Mouse (Mus musculus) hindbrain, embryonic 13.5 days (tissue): ENCODE data around the gene Fam122c. TPM values are rescaled to one million over a fixed set of nuclear protein-coding genes. Genes with fewer than 3 reads are reported as not detected.
"Not testable (repeated sequence)": the region's sequence is repeated elsewhere in the genome, so short reads cannot be mapped to it uniquely, and the experiment has no call there.

ENCODE experiments used
- ATAC-seq: fragments of 200-750 bp; cut with Nextera tagmentation; 2 replicates; pipeline ENCODE4 v1.8.0; 2017; ENCODE audit warnings: moderate TSS enrichment; ENCODE audit not compliant: low FRiP score
- H3K27ac ChIP-seq: fragments of 300-500 bp; sonication (generic); 2 replicates; pipeline ENCODE4 v1.5.1; 2015; ENCODE audit warnings: inconsistent platforms, mild to moderate bottlenecking, moderate library complexity
- H3K27me3 ChIP-seq: fragments of 300-500 bp; sonication (generic); 2 replicates; pipeline ENCODE4 v1.6.1; 2015; ENCODE audit warnings: mild to moderate bottlenecking, inconsistent platforms
- H3K36me3 ChIP-seq: fragments of 300-500 bp; sonication (generic); 2 replicates; pipeline ENCODE4 v1.6.1; 2015; ENCODE audit warnings: mild to moderate bottlenecking, inconsistent platforms
- H3K4me1 ChIP-seq: fragments of 300-500 bp; sonication (generic); replicated peaks from 2 replicates; pipeline ENCODE4 v1.6.1; 2015; ENCODE audit warnings: inconsistent platforms
- H3K4me2 ChIP-seq: fragments of 300-500 bp; sonication (generic); 2 replicates; pipeline ENCODE4 v1.6.1; 2015; ENCODE audit warnings: inconsistent platforms, mild to moderate bottlenecking, moderate library complexity
- H3K4me3 ChIP-seq: fragments of 300-500 bp; sonication (generic); 2 replicates; pipeline ENCODE4 v1.5.1; 2015; ENCODE audit warnings: mild to moderate bottlenecking, inconsistent platforms
- H3K9ac ChIP-seq: fragments of 300-500 bp; sonication (generic); 2 replicates; pipeline ENCODE4 v1.6.1; 2015; ENCODE audit warnings: mild to moderate bottlenecking, inconsistent platforms
- H3K9me3 ChIP-seq: fragments of 300-500 bp; sonication (generic); 2 replicates; pipeline ENCODE4 v1.6.1; 2016; ENCODE audit warnings: inconsistent platforms
- WGBS: fragments of 180-500 bp; shearing (Covaris S2); methylation state at CpG from one replicate; pipeline ENCODE4 v1.1.7; 2015; 5-methylcytosine and 5-hydroxymethylcytosine counted together
- polyA plus RNA-seq: library from polyadenylated mRNA; unstranded; fragments of >200 nt; fragmentation: Nextera tagmentation; extraction: Ambion mirVana; gene quantifications from 2 replicates; pipeline ENCODE4 v1.2.1, GENCODE M21; 2015

The Fam122c gene
- polyA plus RNA-seq, 1 experiment from 2014 or later, result not detected

DNA sequence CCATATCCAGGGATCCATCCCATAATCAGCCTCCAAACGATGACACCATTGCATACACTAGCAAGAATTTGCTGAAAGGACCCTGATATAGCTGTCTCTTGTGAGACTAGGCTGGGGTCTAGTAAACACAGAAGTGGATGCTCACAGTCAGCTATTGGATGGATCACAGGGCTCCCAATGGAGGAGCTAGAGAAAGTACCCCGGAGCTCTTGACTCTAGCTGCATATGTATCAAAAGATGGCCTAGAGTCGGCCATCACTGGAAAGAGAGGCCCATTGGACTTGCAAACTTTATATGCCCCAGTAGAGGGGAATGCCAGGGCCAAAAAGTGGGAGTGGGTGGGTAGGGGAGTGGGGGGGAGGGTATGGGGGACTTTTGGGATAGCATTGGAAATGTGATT lies 1.6 kb upstream of the Fam122c start:
- not testable (repeated sequence) for H3K36me3 ChIP-seq, ATAC-seq, H3K9me3 ChIP-seq, H3K9ac ChIP-seq, H3K27ac ChIP-seq, H3K4me3 ChIP-seq, H3K27me3 ChIP-seq, H3K4me1 ChIP-seq, H3K4me2 ChIP-seq
- 84% methylated on average over 3 of the region's 3 CpGs for WGBS

DNA sequence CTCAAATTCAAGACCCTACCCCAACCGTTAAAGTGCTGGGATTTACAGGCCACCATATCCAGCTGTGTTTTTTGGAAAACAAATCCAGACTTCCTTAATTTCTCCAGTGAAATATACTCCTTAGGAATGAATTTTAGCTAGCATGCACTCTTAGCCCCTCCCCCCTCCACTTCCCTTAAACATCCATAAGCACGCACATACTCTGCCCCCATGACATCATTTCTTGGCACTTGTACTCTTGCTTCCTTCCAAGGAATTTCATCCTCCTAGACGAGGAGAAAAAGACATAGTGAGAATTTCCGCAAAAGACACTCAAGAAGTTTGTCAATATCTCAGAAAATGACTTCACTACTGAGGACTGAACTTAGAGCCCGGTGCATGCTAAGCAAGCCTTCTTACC lies 14.7 kb downstream of the Fam122c start:
- Histone ChIP-seq H3K4me2 (no peak overlapping the region), H3K9me3 (no peaks in the 10 kb centered on the region), H3K4me3 (no peak overlapping the region), H3K27ac (no peak overlapping the region), H3K36me3 (no peaks in the 10 kb centered on the region), H3K4me1 (no peaks in the 10 kb centered on the region), H3K27me3 (no peaks in the 10 kb centered on the region), H3K9ac (no peak overlapping the region)
- 77% methylated on average over 5 of the region's 5 CpGs for WGBS
- ATAC-seq, result no peak

DNA sequence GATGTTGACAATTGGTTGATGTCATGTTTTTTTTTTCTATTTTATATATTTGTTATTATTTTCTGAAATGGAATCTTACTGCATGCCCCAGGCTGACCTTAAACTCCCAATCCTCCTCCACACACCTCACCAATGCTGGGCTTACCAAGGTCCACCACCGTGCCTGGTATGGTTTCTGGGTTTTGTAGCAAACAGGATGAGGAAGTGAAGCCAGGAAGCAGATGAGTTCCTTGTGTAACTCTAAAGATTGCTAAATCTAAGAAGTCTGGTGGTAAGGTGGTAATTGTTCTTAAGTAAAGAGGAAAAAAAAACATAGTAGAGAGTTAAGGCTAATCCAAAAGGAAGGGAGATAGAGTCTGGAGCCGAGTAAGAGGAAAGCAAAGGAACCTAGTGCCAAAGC lies 47.3 kb downstream of the Fam122c start:
- Histone ChIP-seq H3K4me1 (no peaks in the 10 kb centered on the region), H3K9me3 (no peaks in the 10 kb centered on the region), H3K4me2 (no peak overlapping the region), H3K4me3 (no peak overlapping the region), H3K27ac (no peak overlapping the region), H3K9ac (no peak overlapping the region), H3K36me3 (no peaks in the 10 kb centered on the region), H3K27me3 (no peaks in the 10 kb centered on the region)
- no peak for ATAC-seq
- 78% methylated on average over 2 of the region's 2 CpGs for WGBS

DNA sequence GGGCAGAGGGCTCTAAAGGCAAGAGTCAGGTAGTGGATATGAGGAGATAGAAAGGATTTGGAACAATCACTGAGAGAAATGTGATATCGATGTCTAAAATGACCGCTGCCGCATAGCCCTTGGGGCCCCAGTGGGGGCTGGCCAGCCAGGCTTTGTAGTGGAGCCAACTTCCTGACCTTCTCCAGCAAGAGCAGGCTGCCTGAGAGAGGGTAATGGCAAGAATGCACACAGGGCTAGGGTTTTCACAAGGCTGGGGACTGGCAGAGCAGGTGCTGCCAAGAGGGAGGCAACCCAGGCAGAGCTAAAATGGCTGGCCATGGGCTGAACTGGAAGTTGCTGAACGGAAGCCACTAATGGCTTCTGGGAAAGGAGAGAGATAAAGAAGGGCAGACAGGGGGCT lies 47.9 kb downstream of the Fam122c start:
- no peak for ATAC-seq
- Histone ChIP-seq H3K4me1 (no peaks in the 10 kb centered on the region), H3K27ac (no peak overlapping the region), H3K4me2 (no peak overlapping the region), H3K36me3 (no peaks in the 10 kb centered on the region), H3K9ac (no peak overlapping the region), H3K27me3 (no peaks in the 10 kb centered on the region), H3K4me3 (no peak overlapping the region), H3K9me3 (no peaks in the 10 kb centered on the region)
- WGBS, result 86% methylated on average over 4 of the region's 4 CpGs

- Histone ChIP-seq H3K4me1 (no peaks in the 10 kb centered on the region), H3K4me2 (no peak overlapping the region), H3K27ac (no peak overlapping the region), H3K27me3 (no peaks in the 10 kb centered on the region), H3K36me3 (no peaks in the 10 kb centered on the region), H3K9ac (no peak overlapping the region), H3K9me3 (no peaks in the 10 kb centered on the region), H3K4me3 (no peak overlapping the region)
- 95% methylated on average over 4 of the region's 4 CpGs for WGBS
- no peak for ATAC-seq
These were observed 57.2 kb downstream of the Fam122c start for GRCm38 (mm10) chrX:53330396-53330795.

DNA sequence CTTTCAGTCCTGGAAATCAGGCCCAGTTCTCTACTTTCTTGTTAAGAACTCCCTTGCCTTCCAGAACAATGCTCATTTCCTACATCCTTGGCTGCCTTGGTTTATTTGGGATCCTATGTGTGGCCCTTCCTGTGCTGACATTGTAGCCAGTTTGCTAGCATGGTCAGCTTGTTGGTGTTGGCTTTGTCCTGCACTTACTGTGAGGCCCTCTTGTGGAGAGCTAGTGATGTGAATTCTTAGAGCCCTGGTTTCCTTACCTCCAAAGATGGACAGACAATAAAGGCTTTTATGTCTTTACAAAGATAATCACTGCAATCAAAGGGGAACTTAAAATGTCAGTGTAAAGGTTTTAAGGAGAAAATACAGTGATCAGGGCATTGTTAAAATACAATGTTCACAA lies 64.1 kb downstream of the Fam122c start:
- H3K36me3 ChIP-seq, result no peaks in the 10 kb centered on the region
- no peak overlapping the region for H3K4me3 ChIP-seq
- H3K4me2 ChIP-seq, result no peak overlapping the region
- no peaks in the 10 kb centered on the region for H3K9me3 ChIP-seq
- no peak overlapping the region for H3K9ac ChIP-seq
- H3K27ac ChIP-seq, result no peak overlapping the region
- ATAC-seq, result no peak
- H3K27me3 ChIP-seq, result no peaks in the 10 kb centered on the region
- H3K4me1 ChIP-seq, result no peaks in the 10 kb centered on the region

DNA sequence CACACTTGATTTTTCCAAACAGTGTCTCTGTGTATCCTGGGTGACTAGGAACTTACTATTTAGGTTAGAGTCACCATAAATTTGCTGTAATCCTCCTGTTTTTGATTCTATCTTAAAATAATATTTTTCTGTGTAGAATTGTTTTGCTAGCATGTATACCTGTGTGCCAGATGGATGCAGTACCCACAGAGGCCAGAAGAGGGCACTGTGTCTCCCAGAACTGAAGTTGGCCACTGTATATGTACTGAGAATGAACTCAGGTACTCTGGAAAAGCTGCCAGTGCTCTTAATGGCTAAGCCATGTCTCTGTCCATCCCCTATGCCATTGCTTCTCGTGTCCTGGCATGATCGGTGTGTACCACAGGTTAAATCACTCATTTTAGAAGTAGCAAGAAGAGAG lies 68.3 kb downstream of the Fam122c start:
- Histone ChIP-seq H3K27me3 (no peaks in the 10 kb centered on the region), H3K27ac (no peak overlapping the region), H3K4me1 (no peaks in the 10 kb centered on the region), H3K9me3 (no peaks in the 10 kb centered on the region), H3K9ac (no peak overlapping the region), H3K4me2 (no peak overlapping the region), H3K36me3 (peaks cover 2% of the 10 kb centered on the region; the same call in 1 of the 2 replicates), H3K4me3 (no peak overlapping the region)
- ATAC-seq, result no peak
- WGBS, result 66% methylated on average over 2 of the region's 2 CpGs

- WGBS, result 92% methylated on average over 4 of the region's 4 CpGs
- H3K27ac ChIP-seq, result no peak overlapping the region
- H3K4me1 ChIP-seq, result no peaks in the 10 kb centered on the region
- no peaks in the 10 kb centered on the region for H3K9me3 ChIP-seq
- no peak overlapping the region for H3K9ac ChIP-seq
- no peak overlapping the region for H3K4me2 ChIP-seq
- H3K36me3 ChIP-seq, result peaks cover 32% of the 10 kb centered on the region
- ATAC-seq, result no peak
- no peak overlapping the region for H3K4me3 ChIP-seq
- H3K27me3 ChIP-seq, result no peaks in the 10 kb centered on the region
These were observed 75.2 kb downstream of the Fam122c start for GRCm38 (mm10) chrX:53348374-53348773.

DNA sequence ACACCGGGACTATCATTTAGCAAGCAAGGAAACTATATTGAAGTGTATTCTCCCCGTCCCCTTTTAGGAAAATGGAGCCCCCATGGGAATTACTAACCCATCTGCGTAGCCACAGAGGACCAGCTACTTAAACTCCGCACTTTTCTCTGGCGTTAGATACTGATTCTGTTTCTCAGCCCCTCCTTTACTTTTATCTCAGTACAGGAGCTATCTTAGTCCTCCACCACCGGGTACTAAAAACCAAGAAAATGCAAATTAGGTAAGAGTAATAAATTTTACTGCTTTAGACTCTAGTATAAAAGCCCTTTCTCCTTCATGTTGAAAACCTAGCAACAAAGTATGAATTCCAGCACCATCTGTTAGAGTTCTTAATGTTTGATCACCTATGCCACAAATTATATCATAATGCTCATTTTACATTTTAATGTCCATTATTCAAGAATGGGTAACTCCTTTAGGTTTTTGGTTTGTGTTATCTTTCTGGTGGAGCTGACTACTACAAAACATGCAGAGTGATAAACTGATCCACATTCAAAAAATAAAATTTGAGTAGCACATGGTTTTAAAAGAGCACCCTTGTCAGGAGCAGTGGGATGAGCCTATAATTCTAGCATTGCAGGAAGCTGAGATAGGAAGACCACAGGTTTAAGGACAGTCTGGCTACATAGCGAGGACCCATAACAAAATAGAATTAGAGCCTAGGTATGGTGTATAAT lies 91.6 kb downstream of the Fam122c start:
- H3K27ac ChIP-seq, result no peak overlapping the region
- ATAC-seq, result no peak
- no peaks in the 10 kb centered on the region for H3K36me3 ChIP-seq
- no peak overlapping the region for H3K4me2 ChIP-seq
- WGBS, result 73% methylated on average over 7 of the region's 7 CpGs
- no peaks in the 10 kb centered on the region for H3K27me3 ChIP-seq
- no peak overlapping the region for H3K4me3 ChIP-seq
- H3K9ac ChIP-seq, result no peak overlapping the region
- H3K9me3 ChIP-seq, result no peaks in the 10 kb centered on the region
- H3K4me1 ChIP-seq, result peaks cover 10% of the 10 kb centered on the region

- peak overlapping the region; percentile 56 for H3K4me3 ChIP-seq
- H3K9me3 ChIP-seq, result no peaks in the 10 kb centered on the region
- no peaks in the 10 kb centered on the region for H3K27me3 ChIP-seq
- H3K4me2 ChIP-seq, result peak overlapping the region; percentile 57
- peaks cover 7% of the 10 kb centered on the region for H3K4me1 ChIP-seq
- H3K9ac ChIP-seq, result peak overlapping the region; percentile 79
- peak; percentile 90 for ATAC-seq
- peak overlapping the region; percentile 89 for H3K27ac ChIP-seq
- WGBS, result 12% methylated on average over 25 of the region's 25 CpGs
- H3K36me3 ChIP-seq, result no peaks in the 10 kb centered on the region
These were observed 96.5 kb downstream of the Fam122c start for GRCm38 (mm10) chrX:53369534-53370365.

DNA sequence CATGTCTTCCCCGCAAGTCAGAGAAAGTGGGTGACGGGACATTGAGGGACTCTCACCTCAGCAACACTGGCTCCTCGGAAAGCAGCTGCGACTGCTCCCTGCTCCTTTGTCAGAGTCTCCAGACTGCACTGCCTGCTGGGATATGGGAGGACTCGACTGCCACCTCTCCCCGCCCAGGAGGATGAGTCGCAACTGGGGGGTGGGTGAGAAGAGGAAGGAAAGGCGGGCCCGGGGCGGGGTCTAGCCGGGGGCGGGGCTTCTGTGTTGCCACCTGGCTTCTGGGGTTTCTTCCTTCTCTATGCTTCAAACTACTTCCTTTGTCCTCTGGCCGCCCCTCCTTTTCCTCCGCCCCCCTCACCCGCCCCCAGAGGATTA lies 97.1 kb downstream of the Fam122c start, which contains the start of gene Mospd1:
Gene Mospd1 (minus strand): TSS at position 137 of the 375 bp plus-strand sequence.
- Histone ChIP-seq H3K9ac (peak within 1 kb of the TSS; percentile 79), H3K4me1 (peaks cover 7% of the 10 kb centered on the region), H3K4me3 (peak within 1 kb of the TSS; percentile 56), H3K27ac (peak within 1 kb of the TSS; percentile 89), H3K4me2 (peak within 1 kb of the TSS; percentile 57), H3K9me3 (no peaks in the 10 kb centered on the region), H3K27me3 (no peaks in the 10 kb centered on the region), H3K36me3 (no peaks in the 10 kb centered on the region)
- peak; percentile 97 for ATAC-seq
- 14% methylated on average over 11 of the region's 15 CpGs for WGBS
